Mouse (Mus musculus): ENCODE measurements around the gene Gm20388. TPM values are rescaled to one million over a fixed set of nuclear protein-coding genes. Genes with fewer than 3 reads are reported as not detected.

The Gm20388 gene
- polyA plus RNA-seq, 1 experiment, result 28.1 TPM

- Histone ChIP-seq H3K4me3 (ENCODE audit: low read depth, low read length) (no peak overlapping the region), H3K4me1 (ENCODE audit: control insufficient read depth, insufficient read depth, low read length) (peaks cover 1% of the 10 kb centered on the region), H3K9me3 (replicated peaks; ENCODE audit: control insufficient read depth, insufficient read depth, low read length, poor library complexity, severe bottlenecking) (no peaks in the 10 kb centered on the region), H3K27ac (ENCODE audit: insufficient read depth, low read length) (no peak overlapping the region), H3K9ac (ENCODE audit: low read depth, poor library complexity, severe bottlenecking) (no peak overlapping the region), H3K36me3 (ENCODE audit: control insufficient read depth, insufficient read depth, low read length, poor library complexity, severe bottlenecking) (no peaks in the 10 kb centered on the region), H3K27me3 (ENCODE audit: control insufficient read depth, insufficient read depth, low read length, poor library complexity, severe bottlenecking) (no peaks in the 10 kb centered on the region)
- TF ChIP-seq EP300 (IDR thresholded peaks at IDR 0.05; ENCODE audit: insufficient read depth, low read depth, low read length), result no peak
- TF ChIP-seq POLR2A (IDR thresholded peaks at IDR 0.05; ENCODE audit: insufficient read depth, low read length), result no peak
- no peak for TF ChIP-seq CTCF (IDR thresholded peaks at IDR 0.05; ENCODE audit: low read depth, low read length)
Measured at GRCm38 (mm10) chr8:122467816-122468215, 2557.2 kb downstream of the Gm20388 start.

- Histone ChIP-seq H3K4me1 (ENCODE audit: control insufficient read depth, insufficient read depth, low read length) (no peaks in the 10 kb centered on the region), H3K36me3 (ENCODE audit: control insufficient read depth, insufficient read depth, low read length, poor library complexity, severe bottlenecking) (no peaks in the 10 kb centered on the region), H3K27ac (ENCODE audit: insufficient read depth, low read length) (no peak overlapping the region), H3K9ac (ENCODE audit: low read depth, poor library complexity, severe bottlenecking) (no peak overlapping the region), H3K9me3 (replicated peaks; ENCODE audit: control insufficient read depth, insufficient read depth, low read length, poor library complexity, severe bottlenecking) (no peaks in the 10 kb centered on the region), H3K27me3 (ENCODE audit: control insufficient read depth, insufficient read depth, low read length, poor library complexity, severe bottlenecking) (no peaks in the 10 kb centered on the region), H3K4me3 (ENCODE audit: low read depth, low read length) (no peak overlapping the region)
- TF ChIP-seq POLR2A (IDR thresholded peaks at IDR 0.05; ENCODE audit: insufficient read depth, low read length) (no peak), CTCF (IDR thresholded peaks at IDR 0.05; ENCODE audit: low read depth, low read length) (no peak), EP300 (IDR thresholded peaks at IDR 0.05; ENCODE audit: insufficient read depth, low read depth, low read length) (no peak)
Measured at GRCm38 (mm10) chr8:122469407-122469806, 2558.8 kb downstream of the Gm20388 start.

GRCm38 (mm10) chr8:122469965-122470364 lies 2559.3 kb downstream of the Gm20388 start:
- Histone ChIP-seq H3K9me3 (replicated peaks; ENCODE audit: control insufficient read depth, insufficient read depth, low read length, poor library complexity, severe bottlenecking) (no peaks in the 10 kb centered on the region), H3K4me1 (ENCODE audit: control insufficient read depth, insufficient read depth, low read length) (no peaks in the 10 kb centered on the region), H3K27me3 (ENCODE audit: control insufficient read depth, insufficient read depth, low read length, poor library complexity, severe bottlenecking) (no peaks in the 10 kb centered on the region), H3K27ac (ENCODE audit: insufficient read depth, low read length) (no peak overlapping the region), H3K4me3 (ENCODE audit: low read depth, low read length) (no peak overlapping the region), H3K36me3 (ENCODE audit: control insufficient read depth, insufficient read depth, low read length, poor library complexity, severe bottlenecking) (no peaks in the 10 kb centered on the region), H3K9ac (ENCODE audit: low read depth, poor library complexity, severe bottlenecking) (no peak overlapping the region)
- no peak for TF ChIP-seq EP300 (IDR thresholded peaks at IDR 0.05; ENCODE audit: insufficient read depth, low read depth, low read length)
- TF ChIP-seq POLR2A (IDR thresholded peaks at IDR 0.05; ENCODE audit: insufficient read depth, low read length), result no peak
- TF ChIP-seq CTCF (IDR thresholded peaks at IDR 0.05; ENCODE audit: low read depth, low read length), result no peak

GRCm38 (mm10) chr8:122470691-122471090 lies 2560.1 kb downstream of the Gm20388 start:
- H3K27ac ChIP-seq (ENCODE audit: insufficient read depth, low read length), result no peak overlapping the region
- H3K9ac ChIP-seq (ENCODE audit: low read depth, poor library complexity, severe bottlenecking), result no peak overlapping the region
- TF ChIP-seq CTCF (IDR thresholded peaks at IDR 0.05; ENCODE audit: low read depth, low read length) (no peak), POLR2A (IDR thresholded peaks at IDR 0.05; ENCODE audit: insufficient read depth, low read length) (no peak), EP300 (IDR thresholded peaks at IDR 0.05; ENCODE audit: insufficient read depth, low read depth, low read length) (no peak)
- no peaks in the 10 kb centered on the region for H3K9me3 ChIP-seq (replicated peaks; ENCODE audit: control insufficient read depth, insufficient read depth, low read length, poor library complexity, severe bottlenecking)
- no peaks in the 10 kb centered on the region for H3K36me3 ChIP-seq (ENCODE audit: control insufficient read depth, insufficient read depth, low read length, poor library complexity, severe bottlenecking)
- H3K4me1 ChIP-seq (ENCODE audit: control insufficient read depth, insufficient read depth, low read length), result no peaks in the 10 kb centered on the region
- no peak overlapping the region for H3K4me3 ChIP-seq (ENCODE audit: low read depth, low read length)
- no peaks in the 10 kb centered on the region for H3K27me3 ChIP-seq (ENCODE audit: control insufficient read depth, insufficient read depth, low read length, poor library complexity, severe bottlenecking)

- no peak for TF ChIP-seq EP300 (IDR thresholded peaks at IDR 0.05; ENCODE audit: insufficient read depth, low read depth, low read length)
- no peak for TF ChIP-seq POLR2A (IDR thresholded peaks at IDR 0.05; ENCODE audit: insufficient read depth, low read length)
- TF ChIP-seq CTCF (IDR thresholded peaks at IDR 0.05; ENCODE audit: low read depth, low read length), result no peak
- H3K4me1 ChIP-seq (ENCODE audit: control insufficient read depth, insufficient read depth, low read length), result no peaks in the 10 kb centered on the region
- H3K27me3 ChIP-seq (ENCODE audit: control insufficient read depth, insufficient read depth, low read length, poor library complexity, severe bottlenecking), result no peaks in the 10 kb centered on the region
- H3K9me3 ChIP-seq (replicated peaks; ENCODE audit: control insufficient read depth, insufficient read depth, low read length, poor library complexity, severe bottlenecking), result no peaks in the 10 kb centered on the region
- H3K9ac ChIP-seq (ENCODE audit: low read depth, poor library complexity, severe bottlenecking), result no peak overlapping the region
- no peak overlapping the region for H3K27ac ChIP-seq (ENCODE audit: insufficient read depth, low read length)
- no peak overlapping the region for H3K4me3 ChIP-seq (ENCODE audit: low read depth, low read length)
- H3K36me3 ChIP-seq (ENCODE audit: control insufficient read depth, insufficient read depth, low read length, poor library complexity, severe bottlenecking), result peaks cover 13% of the 10 kb centered on the region; the same call in 1 of the 2 replicates
Measured at GRCm38 (mm10) chr8:122473911-122474421, 2563.3 kb downstream of the Gm20388 start.

GRCm38 (mm10) chr8:122474951-122475560 lies 2564.4 kb downstream of the Gm20388 start:
- peaks cover 23% of the 10 kb centered on the region for H3K36me3 ChIP-seq (ENCODE audit: control insufficient read depth, insufficient read depth, low read length, poor library complexity, severe bottlenecking)
- no peak overlapping the region for H3K27ac ChIP-seq (ENCODE audit: insufficient read depth, low read length)

More at GRCm38 (mm10) chr8:122474951-122475560, 2564.4 kb downstream of the Gm20388 start:
- TF ChIP-seq CTCF (IDR thresholded peaks at IDR 0.05; ENCODE audit: low read depth, low read length), result no peak
- TF ChIP-seq EP300 (IDR thresholded peaks at IDR 0.05; ENCODE audit: insufficient read depth, low read depth, low read length), result no peak
- TF ChIP-seq POLR2A (IDR thresholded peaks at IDR 0.05; ENCODE audit: insufficient read depth, low read length), result no peak
- no peaks in the 10 kb centered on the region for H3K27me3 ChIP-seq (ENCODE audit: control insufficient read depth, insufficient read depth, low read length, poor library complexity, severe bottlenecking)
- peak overlapping the region; percentile 67 for H3K4me3 ChIP-seq (ENCODE audit: low read depth, low read length)
- H3K9me3 ChIP-seq (replicated peaks; ENCODE audit: control insufficient read depth, insufficient read depth, low read length, poor library complexity, severe bottlenecking), result no peaks in the 10 kb centered on the region
- peak overlapping the region; percentile 93 for H3K9ac ChIP-seq (ENCODE audit: low read depth, poor library complexity, severe bottlenecking)
- H3K4me1 ChIP-seq (ENCODE audit: control insufficient read depth, insufficient read depth, low read length), result no peaks in the 10 kb centered on the region

Measured in ES-Bruce4 (cell line).